Mouse (Mus musculus): ENCODE results near the gene Adamts18. TPM values are rescaled to one million over a fixed set of nuclear protein-coding genes. Genes with fewer than 3 reads are reported as not detected.

The Adamts18 gene
- 2.9 and 3.5 TPM in 2 replicates for polyA plus RNA-seq (2015; fragmentation: Nextera tagmentation; extraction: Ambion mirVana)

DNA sequence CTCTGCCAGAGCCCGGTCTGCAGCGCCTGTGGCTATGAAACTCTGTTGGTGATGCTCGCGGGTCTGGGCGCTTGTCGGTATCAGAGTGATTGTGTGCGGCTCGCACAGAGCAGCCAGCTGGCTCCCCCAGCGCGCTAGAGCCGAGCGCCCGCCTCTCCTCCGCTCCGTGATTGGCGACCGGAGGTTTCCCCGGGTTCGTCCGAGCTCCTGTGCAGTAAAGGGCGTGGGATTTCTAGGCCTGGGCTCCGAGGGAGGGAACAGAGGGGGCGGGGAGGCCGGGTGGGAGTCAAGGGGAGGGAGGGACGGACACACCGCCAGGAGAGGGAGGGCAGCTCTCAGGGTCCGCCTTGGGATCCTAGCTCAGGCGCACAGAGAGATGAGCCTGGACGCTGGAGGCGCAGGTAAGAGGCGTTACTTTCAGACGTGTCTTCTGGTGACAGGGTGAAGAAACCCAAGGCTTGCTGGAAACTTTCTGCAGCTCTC, at the start of gene Adamts18:
Gene Adamts18 (minus strand): TSS at position 86 of the 483 bp plus-strand sequence.
- WGBS = 0% methylated on average over 24 of the region's 32 CpGs
- H3K27me3 ChIP-seq (replicated peaks; ENCODE audit: control insufficient read depth, insufficient read depth, low read length) = no peaks in the 10 kb centered on the region
- peak within 1 kb of the TSS; percentile 84 for H3K9ac ChIP-seq (ENCODE audit: low read depth, low read length)
- H3K4me2 ChIP-seq (ENCODE audit: low read length) = peak within 1 kb of the TSS; percentile 85
- no peaks in the 10 kb centered on the region for H3K36me3 ChIP-seq (ENCODE audit: control insufficient read depth, insufficient read depth, low read length)
- peaks cover 6% of the 10 kb centered on the region for H3K9me3 ChIP-seq (ENCODE audit: control insufficient read depth, low read length)
- ATAC-seq = peak; percentile 82
- peaks cover 15% of the 10 kb centered on the region for H3K4me1 ChIP-seq (ENCODE audit: control insufficient read depth, insufficient read depth, low read depth, low read length)
- peak within 1 kb of the TSS; percentile 72 for H3K4me3 ChIP-seq (ENCODE audit: low read length)
- H3K27ac ChIP-seq (ENCODE audit: low read depth, low read length) = peak within 1 kb of the TSS; percentile 84

DNA sequence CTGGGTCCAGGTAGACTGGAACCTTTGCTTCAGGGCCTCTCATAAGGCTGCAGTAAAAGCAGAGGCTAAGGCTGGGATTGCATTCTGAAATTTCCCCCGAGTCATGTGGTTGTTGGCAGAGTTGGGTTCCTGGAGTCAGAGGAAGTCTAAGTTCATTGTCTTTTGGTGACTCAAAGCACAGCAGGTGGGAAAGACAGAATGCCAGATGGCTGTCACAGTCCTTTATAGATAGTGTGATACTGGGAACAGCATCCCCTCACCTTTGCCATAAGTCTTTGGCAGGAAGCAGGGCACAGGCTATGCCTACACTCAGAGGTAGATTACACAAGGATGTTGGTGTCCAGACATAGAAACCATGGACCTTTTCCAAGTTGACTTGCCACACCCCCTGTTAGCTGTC, 47.9 kb upstream of the Adamts18 start:
- Histone ChIP-seq H3K36me3 (ENCODE audit: control insufficient read depth, insufficient read depth, low read length) (no peaks in the 10 kb centered on the region), H3K27ac (ENCODE audit: low read depth, low read length) (no peak overlapping the region), H3K9me3 (ENCODE audit: control insufficient read depth, low read length) (no peaks in the 10 kb centered on the region), H3K9ac (ENCODE audit: low read depth, low read length) (no peak overlapping the region), H3K4me3 (ENCODE audit: low read length) (no peak overlapping the region), H3K4me1 (ENCODE audit: control insufficient read depth, insufficient read depth, low read depth, low read length) (no peaks in the 10 kb centered on the region), H3K4me2 (ENCODE audit: low read length) (no peak overlapping the region), H3K27me3 (replicated peaks; ENCODE audit: control insufficient read depth, insufficient read depth, low read length) (no peaks in the 10 kb centered on the region)
- no peak for ATAC-seq
- WGBS = 68% methylated on average over 1 of the region's 1 CpGs

DNA sequence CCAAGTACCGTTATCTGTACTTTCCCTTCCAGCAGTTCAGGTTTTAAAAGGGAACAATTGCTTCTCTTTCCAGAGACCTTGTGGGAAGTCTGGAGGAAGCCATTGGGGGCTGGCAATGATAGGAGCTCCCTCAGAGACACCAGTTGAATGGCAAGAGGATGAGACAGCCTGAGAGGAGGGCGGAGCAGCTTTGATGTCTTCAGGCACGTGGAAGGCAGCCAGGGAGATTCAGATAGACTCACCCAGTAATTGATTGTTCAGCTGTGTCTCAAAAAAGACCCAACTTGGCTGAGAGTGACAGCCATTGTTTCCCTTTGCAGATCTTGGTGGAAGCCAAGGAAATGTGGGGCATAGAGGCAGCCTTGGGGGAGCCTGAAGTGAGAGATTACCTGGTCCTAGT, 42.8 kb upstream of the Adamts18 start:
- Histone ChIP-seq H3K36me3 (ENCODE audit: control insufficient read depth, insufficient read depth, low read length) (no peaks in the 10 kb centered on the region), H3K4me2 (ENCODE audit: low read length) (no peak overlapping the region), H3K27ac (ENCODE audit: low read depth, low read length) (no peak overlapping the region), H3K4me3 (ENCODE audit: low read length) (no peak overlapping the region), H3K4me1 (ENCODE audit: control insufficient read depth, insufficient read depth, low read depth, low read length) (no peaks in the 10 kb centered on the region), H3K9ac (ENCODE audit: low read depth, low read length) (no peak overlapping the region), H3K9me3 (ENCODE audit: control insufficient read depth, low read length) (no peaks in the 10 kb centered on the region), H3K27me3 (replicated peaks; ENCODE audit: control insufficient read depth, insufficient read depth, low read length) (no peaks in the 10 kb centered on the region)
- 39% methylated on average over 3 of the region's 3 CpGs for WGBS
- ATAC-seq = no peak

- Histone ChIP-seq H3K27ac (ENCODE audit: low read depth, low read length) (no peak overlapping the region), H3K27me3 (replicated peaks; ENCODE audit: control insufficient read depth, insufficient read depth, low read length) (no peaks in the 10 kb centered on the region), H3K9me3 (ENCODE audit: control insufficient read depth, low read length) (no peaks in the 10 kb centered on the region), H3K4me2 (ENCODE audit: low read length) (no peak overlapping the region), H3K4me3 (ENCODE audit: low read length) (no peak overlapping the region), H3K36me3 (ENCODE audit: control insufficient read depth, insufficient read depth, low read length) (no peaks in the 10 kb centered on the region), H3K9ac (ENCODE audit: low read depth, low read length) (no peak overlapping the region), H3K4me1 (ENCODE audit: control insufficient read depth, insufficient read depth, low read depth, low read length) (no peaks in the 10 kb centered on the region)
- ATAC-seq = no peak
- WGBS = 91% methylated on average over 3 of the region's 3 CpGs
Observed at GRCm38 (mm10) chr8:113886509-113886908, 38.0 kb upstream of the Adamts18 start.

- no peak overlapping the region for H3K9ac ChIP-seq (ENCODE audit: low read depth, low read length)
- no peaks in the 10 kb centered on the region for H3K4me1 ChIP-seq (ENCODE audit: control insufficient read depth, insufficient read depth, low read depth, low read length)
- no peak overlapping the region for H3K4me2 ChIP-seq (ENCODE audit: low read length)
- no peak overlapping the region for H3K27ac ChIP-seq (ENCODE audit: low read depth, low read length)
- no peaks in the 10 kb centered on the region for H3K27me3 ChIP-seq (replicated peaks; ENCODE audit: control insufficient read depth, insufficient read depth, low read length)
- H3K4me3 ChIP-seq (ENCODE audit: low read length) = no peak overlapping the region
- H3K9me3 ChIP-seq (ENCODE audit: control insufficient read depth, low read length) = no peaks in the 10 kb centered on the region
- no peaks in the 10 kb centered on the region for H3K36me3 ChIP-seq (ENCODE audit: control insufficient read depth, insufficient read depth, low read length)
- WGBS = 90% methylated on average over 2 of the region's 2 CpGs
- no peak for ATAC-seq
Observed at GRCm38 (mm10) chr8:113885101-113885500, 36.6 kb upstream of the Adamts18 start.

DNA sequence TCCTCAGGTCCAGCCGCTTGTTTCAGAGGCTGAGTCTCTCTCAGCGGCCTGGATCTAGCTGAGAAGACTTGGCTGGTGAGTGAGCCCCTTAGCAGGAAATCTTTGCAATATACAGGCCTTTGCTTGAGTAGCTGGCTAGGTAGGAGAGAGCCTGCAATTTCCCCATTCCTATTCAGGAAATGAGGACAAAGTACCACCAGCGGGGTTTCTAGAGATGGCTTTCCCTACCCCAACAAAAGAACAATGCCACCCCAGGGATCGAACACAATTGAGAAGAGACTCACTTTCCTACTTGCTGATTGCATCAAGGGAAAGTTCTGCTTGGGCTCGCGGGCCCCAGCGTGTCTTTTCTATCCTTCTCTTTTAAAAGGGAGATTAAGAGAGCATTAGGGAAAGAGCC, 35.5 kb upstream of the Adamts18 start:
- Histone ChIP-seq H3K4me2 (ENCODE audit: low read length) (no peak overlapping the region), H3K9me3 (ENCODE audit: control insufficient read depth, low read length) (no peaks in the 10 kb centered on the region), H3K36me3 (ENCODE audit: control insufficient read depth, insufficient read depth, low read length) (no peaks in the 10 kb centered on the region), H3K4me3 (ENCODE audit: low read length) (no peak overlapping the region), H3K9ac (ENCODE audit: low read depth, low read length) (no peak overlapping the region), H3K27me3 (replicated peaks; ENCODE audit: control insufficient read depth, insufficient read depth, low read length) (no peaks in the 10 kb centered on the region), H3K4me1 (ENCODE audit: control insufficient read depth, insufficient read depth, low read depth, low read length) (no peaks in the 10 kb centered on the region), H3K27ac (ENCODE audit: low read depth, low read length) (no peak overlapping the region)
- WGBS = 9% methylated on average over 7 of the region's 7 CpGs
- ATAC-seq = no peak

GRCm38 (mm10) chr8:113882558-113882957, 34.0 kb upstream of the Adamts18 start:
- Histone ChIP-seq H3K4me3 (ENCODE audit: low read length) (no peak overlapping the region), H3K9me3 (ENCODE audit: control insufficient read depth, low read length) (no peaks in the 10 kb centered on the region), H3K27ac (ENCODE audit: low read depth, low read length) (no peak overlapping the region), H3K4me2 (ENCODE audit: low read length) (no peak overlapping the region), H3K27me3 (replicated peaks; ENCODE audit: control insufficient read depth, insufficient read depth, low read length) (no peaks in the 10 kb centered on the region), H3K4me1 (ENCODE audit: control insufficient read depth, insufficient read depth, low read depth, low read length) (no peaks in the 10 kb centered on the region), H3K9ac (ENCODE audit: low read depth, low read length) (no peak overlapping the region), H3K36me3 (ENCODE audit: control insufficient read depth, insufficient read depth, low read length) (no peaks in the 10 kb centered on the region)
- ATAC-seq = no peak
- WGBS = 85% methylated on average over 2 of the region's 2 CpGs

DNA sequence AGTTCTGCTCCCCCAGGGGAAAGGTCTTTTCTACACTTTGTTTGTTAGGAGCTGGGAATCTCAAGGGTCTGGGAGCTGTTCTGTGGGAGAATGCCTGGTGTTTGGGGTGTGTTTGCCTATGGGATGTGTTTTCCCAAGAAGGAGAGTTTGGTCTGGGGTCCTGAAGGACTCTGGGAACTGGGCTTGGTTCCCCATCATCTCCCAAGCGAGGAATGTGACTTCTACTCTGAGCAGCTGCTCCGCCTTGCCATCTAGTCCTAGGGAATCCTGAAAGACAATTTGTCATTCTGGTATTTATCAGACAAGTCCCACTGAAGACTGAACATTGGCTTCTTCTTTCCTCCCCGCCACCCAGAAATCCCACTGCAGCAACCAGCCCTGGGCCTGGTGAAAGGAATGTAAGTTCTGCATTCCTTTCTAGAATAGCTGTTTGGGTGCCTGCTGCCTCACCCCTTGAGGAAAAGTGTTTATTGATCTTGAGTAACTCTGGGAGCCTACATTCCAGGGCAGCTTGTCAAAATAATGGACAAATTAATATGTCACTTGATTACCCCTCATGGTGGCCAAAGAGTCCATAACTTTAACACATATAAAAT, 30.0 kb upstream of the Adamts18 start:
- no peak for ATAC-seq
- H3K9me3 ChIP-seq (ENCODE audit: control insufficient read depth, low read length) = no peaks in the 10 kb centered on the region
- WGBS = 79% methylated on average over 3 of the region's 3 CpGs
- H3K4me2 ChIP-seq (ENCODE audit: low read length) = no peak overlapping the region
- H3K4me3 ChIP-seq (ENCODE audit: low read length) = no peak overlapping the region
- H3K27ac ChIP-seq (ENCODE audit: low read depth, low read length) = no peak overlapping the region
- H3K9ac ChIP-seq (ENCODE audit: low read depth, low read length) = no peak overlapping the region
- H3K36me3 ChIP-seq (ENCODE audit: control insufficient read depth, insufficient read depth, low read length) = no peaks in the 10 kb centered on the region
- H3K4me1 ChIP-seq (ENCODE audit: control insufficient read depth, insufficient read depth, low read depth, low read length) = no peaks in the 10 kb centered on the region
- H3K27me3 ChIP-seq (replicated peaks; ENCODE audit: control insufficient read depth, insufficient read depth, low read length) = no peaks in the 10 kb centered on the region

GRCm38 (mm10) chr8:113873446-113874120, 25.0 kb upstream of the Adamts18 start:
- Histone ChIP-seq H3K27me3 (replicated peaks; ENCODE audit: control insufficient read depth, insufficient read depth, low read length) (no peaks in the 10 kb centered on the region), H3K4me1 (ENCODE audit: control insufficient read depth, insufficient read depth, low read depth, low read length) (no peaks in the 10 kb centered on the region), H3K9me3 (ENCODE audit: control insufficient read depth, low read length) (no peaks in the 10 kb centered on the region), H3K4me3 (ENCODE audit: low read length) (no peak overlapping the region), H3K4me2 (ENCODE audit: low read length) (no peak overlapping the region), H3K36me3 (ENCODE audit: control insufficient read depth, insufficient read depth, low read length) (no peaks in the 10 kb centered on the region), H3K27ac (ENCODE audit: low read depth, low read length) (no peak overlapping the region), H3K9ac (ENCODE audit: low read depth, low read length) (no peak overlapping the region)
- ATAC-seq = peak; percentile 81
- WGBS = 71% methylated on average over 12 of the region's 12 CpGs

Measured in hindbrain, embryonic 16.5 days (tissue).